Mouse (Mus musculus) midbrain, embryonic 14.5 days (tissue): ENCODE measurements around the gene Kmt2e. TPM values are rescaled to one million over a fixed set of nuclear protein-coding genes. Genes with fewer than 3 reads are reported as not detected.
A peak's percentile ranks its signal among the peaks of the same experiment; 100 is the strongest.

Source experiments
- ATAC-seq: fragments of 200-750 bp; cut with Nextera tagmentation; 2 replicates; pipeline ENCODE4 v1.8.0; 2017; ENCODE audit warnings: moderate number of reproducible peaks, moderate library complexity; ENCODE audit not compliant: low FRiP score, low TSS enrichment
- DNase-seq: peaks from one replicate; pipeline ENCODE4 v3.0.0-alpha.2; 2015
- H3K27ac ChIP-seq: fragments of 300-500 bp; sonication (generic); replicated peaks from 2 replicates; pipeline ENCODE4 v1.5.1; 2014; ENCODE audit warnings: mild to moderate bottlenecking, low read depth, low read length, moderate library complexity
- H3K27me3 ChIP-seq: fragments of 300-500 bp; sonication (generic); 2 replicates; pipeline ENCODE4 v1.6.1; 2014; ENCODE audit warnings: low read length, control low read depth, mixed read lengths; ENCODE audit not compliant: control insufficient read depth, insufficient read depth
- H3K36me3 ChIP-seq: fragments of 300-500 bp; sonication (generic); 2 replicates; pipeline ENCODE4 v1.6.1; 2014; ENCODE audit warnings: low read length, control low read depth; ENCODE audit not compliant: control insufficient read depth, insufficient read depth
- H3K4me1 ChIP-seq: fragments of 300-500 bp; sonication (generic); 2 replicates; pipeline ENCODE4 v1.6.1; 2014; ENCODE audit warnings: mild to moderate bottlenecking, antibody characterized with exemption, low read length, control low read depth; ENCODE audit not compliant: control insufficient read depth, insufficient read depth
- H3K4me2 ChIP-seq: fragments of 300-500 bp; sonication (generic); 2 replicates; pipeline ENCODE4 v1.6.1; 2014; ENCODE audit warnings: mild to moderate bottlenecking, low read length, moderate library complexity
- H3K4me3 ChIP-seq: fragments of 300-500 bp; sonication (generic); replicated peaks from 2 replicates; pipeline ENCODE4 v1.5.1; 2014; ENCODE audit warnings: low read depth, low read length
- H3K9ac ChIP-seq: fragments of 300-500 bp; sonication (generic); replicated peaks from 2 replicates; pipeline ENCODE4 v1.6.1; 2014; ENCODE audit warnings: mild to moderate bottlenecking, low read length, moderate library complexity
- H3K9me3 ChIP-seq: fragments of 300-500 bp; sonication (generic); 2 replicates; pipeline ENCODE4 v1.6.1; 2016; ENCODE audit warnings: low read length, control low read depth, mixed read lengths; ENCODE audit not compliant: control insufficient read depth
- WGBS: fragments of 180-500 bp; shearing (Covaris S2); extraction: QIAGEN DNeasy Blood & Tissue Kit; methylation state at CpG from one replicate; pipeline ENCODE4 v1.1.7; 2014; 5-methylcytosine and 5-hydroxymethylcytosine counted together
- polyA plus RNA-seq: library from polyadenylated mRNA; unstranded; fragments of >200 nt; fragmentation: Nextera tagmentation; extraction: Ambion mirVana; gene quantifications from 2 replicates; pipeline ENCODE4 v1.2.1, GENCODE M21; 2014

Kmt2e gene
- polyA plus RNA-seq, 1 experiment from 2014 or later, result 152 TPM

- WGBS, result 93% methylated on average over 5 of the region's 5 CpGs
- no peak overlapping the region for H3K4me3 ChIP-seq
- no peak for DNase-seq
These were observed 77.2 kb downstream of the Kmt2e start for GRCm38 (mm10) chr5:23511456-23511855.

GRCm38 (mm10) chr5:23512556-23512955 lies 78.3 kb downstream of the Kmt2e start:
- 92% methylated on average over 7 of the region's 7 CpGs for WGBS
- no peak overlapping the region for H3K27ac ChIP-seq

More at GRCm38 (mm10) chr5:23511456-23511855, 77.2 kb downstream of the Kmt2e start:
- Histone ChIP-seq H3K36me3 (peaks cover 70% of the 10 kb centered on the region), H3K27ac (no peak overlapping the region), H3K4me2 (no peak overlapping the region), H3K4me1 (no peaks in the 10 kb centered on the region), H3K9ac (no peak overlapping the region), H3K9me3 (no peaks in the 10 kb centered on the region), H3K27me3 (no peaks in the 10 kb centered on the region)
- ATAC-seq, result no peak

GRCm38 (mm10) chr5:23513468-23513867 lies 79.2 kb downstream of the Kmt2e start:
- no peak for ATAC-seq
- Histone ChIP-seq H3K36me3 (peaks cover 69% of the 10 kb centered on the region), H3K4me3 (no peak overlapping the region), H3K4me2 (no peak overlapping the region), H3K9ac (no peak overlapping the region), H3K27me3 (no peaks in the 10 kb centered on the region), H3K27ac (no peak overlapping the region), H3K9me3 (no peaks in the 10 kb centered on the region), H3K4me1 (no peaks in the 10 kb centered on the region)
- 94% methylated on average over 13 of the region's 13 CpGs for WGBS
- no peak for DNase-seq

More at GRCm38 (mm10) chr5:23512556-23512955, 78.3 kb downstream of the Kmt2e start:
- Histone ChIP-seq H3K4me3 (no peak overlapping the region), H3K4me2 (no peak overlapping the region), H3K36me3 (peaks cover 67% of the 10 kb centered on the region), H3K9me3 (no peaks in the 10 kb centered on the region), H3K27me3 (no peaks in the 10 kb centered on the region), H3K9ac (no peak overlapping the region), H3K4me1 (no peaks in the 10 kb centered on the region)
- ATAC-seq (no peak), DNase-seq (no peak)

GRCm38 (mm10) chr5:23515038-23515437 lies 80.8 kb downstream of the Kmt2e start:
- Histone ChIP-seq H3K4me2 (no peak overlapping the region), H3K9me3 (no peaks in the 10 kb centered on the region), H3K4me1 (no peaks in the 10 kb centered on the region), H3K36me3 (peaks cover 60% of the 10 kb centered on the region), H3K9ac (no peak overlapping the region), H3K4me3 (no peak overlapping the region), H3K27me3 (no peaks in the 10 kb centered on the region), H3K27ac (no peak overlapping the region)
- WGBS, result 96% methylated on average over 10 of the region's 10 CpGs
- ATAC-seq (no peak), DNase-seq (no peak)

GRCm38 (mm10) chr5:23516962-23517361 lies 82.7 kb downstream of the Kmt2e start:
- no peak overlapping the region for H3K9ac ChIP-seq
- no peaks in the 10 kb centered on the region for H3K4me1 ChIP-seq
- H3K36me3 ChIP-seq, result peaks cover 51% of the 10 kb centered on the region
- H3K27me3 ChIP-seq, result no peaks in the 10 kb centered on the region
- H3K4me2 ChIP-seq, result no peak overlapping the region
- H3K4me3 ChIP-seq, result no peak overlapping the region
- ATAC-seq, result peak; percentile 31; the same call in 1 of the 2 replicates
- DNase-seq, result peak; percentile 68
- no peaks in the 10 kb centered on the region for H3K9me3 ChIP-seq
- 29% methylated on average over 3 of the region's 3 CpGs for WGBS
- peak overlapping the region; percentile 21 for H3K27ac ChIP-seq

- WGBS, result 75% methylated on average over 4 of the region's 4 CpGs
- peak overlapping the region; percentile 13; the same call in 1 of the 2 replicates for H3K27ac ChIP-seq
- H3K27me3 ChIP-seq, result no peaks in the 10 kb centered on the region
- H3K9me3 ChIP-seq, result no peaks in the 10 kb centered on the region
- H3K4me1 ChIP-seq, result no peaks in the 10 kb centered on the region
- H3K9ac ChIP-seq, result no peak overlapping the region
- no peak for ATAC-seq
- no peak overlapping the region for H3K4me3 ChIP-seq
- peaks cover 54% of the 10 kb centered on the region for H3K36me3 ChIP-seq
- DNase-seq, result no peak
- no peak overlapping the region for H3K4me2 ChIP-seq
These were observed 83.6 kb downstream of the Kmt2e start for GRCm38 (mm10) chr5:23517839-23518238.

- Histone ChIP-seq H3K27me3 (no peaks in the 10 kb centered on the region), H3K4me1 (no peaks in the 10 kb centered on the region), H3K36me3 (peaks cover 49% of the 10 kb centered on the region), H3K9ac (no peak overlapping the region), H3K4me3 (no peak overlapping the region), H3K4me2 (no peak overlapping the region), H3K9me3 (no peaks in the 10 kb centered on the region), H3K27ac (no peak overlapping the region)
- ATAC-seq, result no peak
- peak; percentile 61 for DNase-seq
- WGBS, result 80% methylated on average over 3 of the region's 3 CpGs
These were observed 84.4 kb downstream of the Kmt2e start for GRCm38 (mm10) chr5:23518673-23519072.

- Histone ChIP-seq H3K27me3 (no peaks in the 10 kb centered on the region), H3K4me3 (no peak overlapping the region), H3K9me3 (no peaks in the 10 kb centered on the region), H3K4me2 (no peak overlapping the region), H3K4me1 (no peaks in the 10 kb centered on the region), H3K27ac (no peak overlapping the region), H3K36me3 (peaks cover 49% of the 10 kb centered on the region), H3K9ac (no peak overlapping the region)
- ATAC-seq (no peak), DNase-seq (no peak)
- WGBS, result 95% methylated on average over 3 of the region's 3 CpGs
These were observed 85.4 kb downstream of the Kmt2e start for GRCm38 (mm10) chr5:23519679-23520078.

- no peaks in the 10 kb centered on the region for H3K4me1 ChIP-seq
- H3K9me3 ChIP-seq, result no peaks in the 10 kb centered on the region
- ATAC-seq (no peak), DNase-seq (no peak)
- H3K36me3 ChIP-seq, result peaks cover 56% of the 10 kb centered on the region
- no peak overlapping the region for H3K27ac ChIP-seq
- no peak overlapping the region for H3K4me3 ChIP-seq
- no peak overlapping the region for H3K4me2 ChIP-seq
- H3K27me3 ChIP-seq, result no peaks in the 10 kb centered on the region
- H3K9ac ChIP-seq, result no peak overlapping the region
- 93% methylated on average over 1 of the region's 1 CpGs for WGBS
These were observed 87.4 kb downstream of the Kmt2e start for GRCm38 (mm10) chr5:23521645-23522044.
